Mouse (Mus musculus) embryonic facial prominence, embryonic 11.5 days (tissue): ENCODE measurements around the gene Fstl4. TPM values are rescaled to one million over a fixed set of nuclear protein-coding genes. Genes with fewer than 3 reads are reported as not detected.

ENCODE experiments used
- ATAC-seq: fragments of 200-750 bp; cut with Nextera tagmentation; replicated peaks from 2 replicates; pipeline ENCODE4 v1.8.0; 2017; ENCODE audit warnings: low read depth; ENCODE audit not compliant: insufficient number of reproducible peaks, low FRiP score, low TSS enrichment
- DNase-seq: peaks from one replicate; pipeline ENCODE4 v3.0.0-alpha.2; 2015; ENCODE audit warnings: low spot score
- H3K27ac ChIP-seq: fragments of 300-500 bp; sonication (generic); replicated peaks from 2 replicates; pipeline ENCODE4 v1.5.1; 2014; ENCODE audit warnings: mild to moderate bottlenecking, low read depth, low read length, control low read depth
- H3K27me3 ChIP-seq: fragments of 300-500 bp; sonication (generic); 2 replicates; pipeline ENCODE4 v1.6.1; 2014; ENCODE audit warnings: mild to moderate bottlenecking, low read length, moderate library complexity, mixed read lengths; ENCODE audit not compliant: control insufficient read depth, insufficient read depth
- H3K36me3 ChIP-seq: fragments of 300-500 bp; sonication (generic); replicated peaks from 2 replicates; pipeline ENCODE4 v1.6.1; 2014; ENCODE audit warnings: low read depth, mild to moderate bottlenecking, low read length, moderate library complexity, mixed read lengths; ENCODE audit not compliant: control insufficient read depth, insufficient read depth
- H3K4me1 ChIP-seq: fragments of 300-500 bp; sonication (generic); 2 replicates; pipeline ENCODE4 v1.6.1; 2014; ENCODE audit warnings: low read length, mixed read lengths; ENCODE audit not compliant: control insufficient read depth, insufficient read depth
- H3K4me2 ChIP-seq: fragments of 300-500 bp; sonication (generic); 2 replicates; pipeline ENCODE4 v1.6.1; 2014; ENCODE audit warnings: low read depth, mild to moderate bottlenecking, control low read depth, low read length, moderate library complexity
- H3K4me3 ChIP-seq: fragments of 300-500 bp; sonication (generic); 2 replicates; pipeline ENCODE4 v1.5.1; 2014; ENCODE audit warnings: low read depth, low read length, control low read depth
- H3K9ac ChIP-seq: fragments of 300-500 bp; sonication (generic); replicated peaks from 2 replicates; pipeline ENCODE4 v1.6.1; 2014; ENCODE audit warnings: mild to moderate bottlenecking, control low read depth, low read length
- H3K9me3 ChIP-seq: fragments of 300-500 bp; sonication (generic); replicated peaks from 2 replicates; pipeline ENCODE4 v1.6.1; 2016; ENCODE audit warnings: mild to moderate bottlenecking, low read length, inconsistent platforms, mixed read lengths; ENCODE audit not compliant: control insufficient read depth
- WGBS: fragments of 180-500 bp; shearing (Covaris S2); extraction: QIAGEN DNeasy Blood & Tissue Kit; methylation state at CpG from one replicate; pipeline ENCODE4 v1.1.7; 2014; 5-methylcytosine and 5-hydroxymethylcytosine counted together
- polyA plus RNA-seq: library from polyadenylated mRNA; unstranded; fragments of >200 nt; fragmentation: Nextera tagmentation; extraction: Ambion mirVana; gene quantifications from 2 replicates; pipeline ENCODE4 v1.2.1, GENCODE M21; 2014

Fstl4 gene
- polyA plus RNA-seq, 1 experiment from 2014 or later = 1.0 TPM

DNA sequence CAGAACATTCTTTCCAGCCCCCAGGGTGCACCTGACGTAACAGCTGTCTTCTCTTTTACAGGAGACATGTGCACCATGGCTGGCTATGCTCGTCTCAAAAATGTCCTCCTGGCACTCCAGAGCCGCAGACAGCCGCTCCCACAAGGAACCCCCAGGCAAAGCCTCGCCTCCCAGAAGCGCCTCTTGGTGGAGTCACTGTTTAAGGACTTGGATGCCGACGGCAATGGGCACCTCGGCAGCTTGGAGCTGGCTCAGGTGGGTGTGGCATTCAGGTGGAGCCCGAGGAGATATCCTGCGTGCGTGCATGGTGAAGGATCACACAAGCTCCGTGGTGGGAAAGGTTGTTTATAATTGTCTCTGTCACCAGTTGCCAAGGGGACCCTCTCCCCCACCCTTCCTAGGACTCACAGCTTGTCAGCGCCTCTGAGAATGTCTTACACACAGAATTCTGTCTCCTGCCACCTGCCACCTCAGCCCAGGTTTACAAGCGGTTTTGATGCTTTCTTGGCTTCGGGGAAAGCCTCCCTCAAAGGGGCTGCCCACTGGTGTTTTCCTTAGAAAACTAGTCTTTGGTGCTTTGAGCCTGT is 304.1 kb downstream of the Fstl4 start:
- no peaks in the 10 kb centered on the region for H3K36me3 ChIP-seq
- no peak overlapping the region for H3K9ac ChIP-seq
- no peak overlapping the region for H3K27ac ChIP-seq
- H3K4me1 ChIP-seq = no peaks in the 10 kb centered on the region
- H3K4me3 ChIP-seq = no peak overlapping the region
- H3K27me3 ChIP-seq = no peaks in the 10 kb centered on the region
- WGBS = 59% methylated on average over 16 of the region's 16 CpGs
- no peaks in the 10 kb centered on the region for H3K9me3 ChIP-seq
- no peak for ATAC-seq
- DNase-seq = no peak
- H3K4me2 ChIP-seq = no peak overlapping the region

GRCm38 (mm10) chr11:53069751-53070150 is 305.3 kb downstream of the Fstl4 start:
- DNase-seq (no peak), ATAC-seq (no peak)
- Histone ChIP-seq H3K9me3 (no peaks in the 10 kb centered on the region), H3K4me1 (no peaks in the 10 kb centered on the region), H3K36me3 (no peaks in the 10 kb centered on the region), H3K4me3 (no peak overlapping the region), H3K9ac (no peak overlapping the region), H3K27me3 (no peaks in the 10 kb centered on the region), H3K4me2 (no peak overlapping the region), H3K27ac (no peak overlapping the region)
- 46% methylated on average over 6 of the region's 6 CpGs for WGBS

GRCm38 (mm10) chr11:53071602-53072001 is 307.2 kb downstream of the Fstl4 start:
- no peak overlapping the region for H3K4me3 ChIP-seq
- H3K27ac ChIP-seq = no peak overlapping the region
- H3K9ac ChIP-seq = no peak overlapping the region
- H3K4me1 ChIP-seq = no peaks in the 10 kb centered on the region
- no peaks in the 10 kb centered on the region for H3K9me3 ChIP-seq
- H3K4me2 ChIP-seq = no peak overlapping the region
- DNase-seq = no peak
- H3K36me3 ChIP-seq = no peaks in the 10 kb centered on the region
- H3K27me3 ChIP-seq = no peaks in the 10 kb centered on the region
- no peak for ATAC-seq
- 77% methylated on average over 1 of the region's 1 CpGs for WGBS

- Histone ChIP-seq H3K36me3 (no peaks in the 10 kb centered on the region), H3K4me1 (no peaks in the 10 kb centered on the region), H3K9ac (no peak overlapping the region), H3K9me3 (no peaks in the 10 kb centered on the region), H3K4me2 (no peak overlapping the region), H3K4me3 (no peak overlapping the region), H3K27me3 (no peaks in the 10 kb centered on the region), H3K27ac (no peak overlapping the region)
- WGBS = 81% methylated on average over 7 of the region's 7 CpGs
- DNase-seq = no peak
- ATAC-seq = no peak
Measured at GRCm38 (mm10) chr11:53077641-53078040, 313.2 kb downstream of the Fstl4 start.

- no peaks in the 10 kb centered on the region for H3K27me3 ChIP-seq
- WGBS = 70% methylated on average over 7 of the region's 7 CpGs
Measured at GRCm38 (mm10) chr11:53078419-53079334, 314.2 kb downstream of the Fstl4 start.

GRCm38 (mm10) chr11:53081310-53081709 is 316.9 kb downstream of the Fstl4 start:
- no peaks in the 10 kb centered on the region for H3K36me3 ChIP-seq
- H3K4me1 ChIP-seq = no peaks in the 10 kb centered on the region
- H3K4me3 ChIP-seq = no peak overlapping the region
- ATAC-seq = no peak
- no peak overlapping the region for H3K27ac ChIP-seq
- no peaks in the 10 kb centered on the region for H3K27me3 ChIP-seq
- WGBS = 81% methylated on average over 6 of the region's 6 CpGs
- H3K4me2 ChIP-seq = no peak overlapping the region
- H3K9ac ChIP-seq = no peak overlapping the region
- H3K9me3 ChIP-seq = no peaks in the 10 kb centered on the region
- no peak for DNase-seq

More at GRCm38 (mm10) chr11:53078419-53079334, 314.2 kb downstream of the Fstl4 start:
- ATAC-seq (no peak), DNase-seq (no peak)
- H3K9me3 ChIP-seq = no peaks in the 10 kb centered on the region
- no peak overlapping the region for H3K4me2 ChIP-seq
- no peak overlapping the region for H3K27ac ChIP-seq
- no peak overlapping the region for H3K4me3 ChIP-seq
- H3K4me1 ChIP-seq = no peaks in the 10 kb centered on the region
- H3K9ac ChIP-seq = no peak overlapping the region
- no peaks in the 10 kb centered on the region for H3K36me3 ChIP-seq

GRCm38 (mm10) chr11:53085367-53085766 is 320.9 kb downstream of the Fstl4 start:
- ATAC-seq (no peak), DNase-seq (no peak)
- H3K9ac ChIP-seq = no peak overlapping the region
- no peaks in the 10 kb centered on the region for H3K4me1 ChIP-seq
- 68% methylated on average over 6 of the region's 6 CpGs for WGBS
- H3K36me3 ChIP-seq = no peaks in the 10 kb centered on the region
- no peak overlapping the region for H3K4me2 ChIP-seq
- no peaks in the 10 kb centered on the region for H3K9me3 ChIP-seq
- H3K27me3 ChIP-seq = no peaks in the 10 kb centered on the region
- H3K27ac ChIP-seq = no peak overlapping the region
- no peak overlapping the region for H3K4me3 ChIP-seq

DNA sequence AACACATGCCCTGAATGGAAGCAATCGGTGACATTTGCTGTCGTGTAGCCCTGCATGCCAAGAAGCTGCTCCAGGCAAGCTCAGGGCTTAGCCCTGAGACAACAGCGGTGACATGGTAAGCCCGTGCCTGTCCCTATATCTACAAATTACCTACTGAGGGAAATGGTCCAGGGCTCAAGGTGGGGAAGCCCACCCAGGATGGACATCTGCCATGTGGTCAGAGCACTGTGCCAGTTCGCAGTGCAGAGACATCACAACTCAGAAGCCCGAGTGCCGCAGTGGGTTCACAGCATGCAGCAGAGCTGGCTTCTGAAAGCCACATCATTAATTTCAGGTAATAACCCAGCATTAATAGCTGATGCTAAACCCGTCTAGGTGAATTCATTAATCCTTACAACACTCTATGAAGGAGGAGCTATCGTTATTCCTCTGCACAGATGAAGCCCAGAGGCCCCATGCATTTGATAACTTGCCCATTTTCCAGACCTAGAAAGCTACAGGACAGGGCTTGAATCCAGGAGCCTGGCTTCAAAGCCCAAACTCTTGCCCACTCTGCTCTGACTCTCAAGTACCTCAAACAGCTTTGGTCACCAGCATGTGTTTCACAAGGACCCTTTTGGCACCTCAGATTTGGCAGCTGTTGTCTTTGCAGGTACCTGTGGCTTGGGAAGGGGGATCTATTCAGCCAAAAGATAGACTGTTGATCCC is 321.6 kb downstream of the Fstl4 start:
- no peak overlapping the region for H3K27ac ChIP-seq
- no peak overlapping the region for H3K4me2 ChIP-seq
- no peaks in the 10 kb centered on the region for H3K9me3 ChIP-seq
- no peaks in the 10 kb centered on the region for H3K36me3 ChIP-seq
- WGBS = 82% methylated on average over 9 of the region's 9 CpGs
- H3K4me1 ChIP-seq = no peaks in the 10 kb centered on the region
- no peaks in the 10 kb centered on the region for H3K27me3 ChIP-seq
- ATAC-seq (no peak), DNase-seq (no peak)
- no peak overlapping the region for H3K4me3 ChIP-seq
- no peak overlapping the region for H3K9ac ChIP-seq
